Mouse (Mus musculus): ENCODE results near the gene Slc43a2.

DNA sequence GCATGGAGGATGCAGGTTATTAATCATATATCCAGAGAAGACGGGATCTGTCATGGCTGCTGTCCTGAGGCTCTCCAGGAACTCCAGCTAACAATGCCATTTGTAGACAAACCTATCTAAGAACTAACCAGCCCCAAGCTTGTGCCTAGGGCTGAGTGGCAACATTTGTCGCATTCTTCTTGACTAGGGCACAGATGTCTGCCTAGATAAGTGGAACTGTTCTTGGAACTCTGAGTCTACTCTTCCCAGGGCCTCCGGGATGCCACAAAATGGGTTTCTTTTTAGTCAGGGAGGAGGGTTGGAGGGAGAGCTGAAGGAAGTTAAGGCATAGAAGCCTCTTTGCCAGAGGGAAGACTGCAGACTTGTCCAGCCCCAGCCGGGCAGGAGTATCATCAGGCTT, 14.6 kb downstream of the Slc43a2 start:
- no peak for TF ChIP-seq CTCF (IDR thresholded peaks at IDR 0.05 in 2 of 3, conservative IDR thresholded peaks at IDR 0.05 in 1 of 3; ENCODE audit: control insufficient read depth in 1 of 3, insufficient read depth in 1 of 3, low read depth in 2 of 3, low read length in 3 of 3, poor library complexity in 1 of 3, severe bottlenecking in 1 of 3)
- no peak for TF ChIP-seq POLR2A (IDR thresholded peaks at IDR 0.05; ENCODE audit: control insufficient read depth in 1 of 2, insufficient read depth in 1 of 2, low read depth in 1 of 2, low read length in 2 of 2, poor library complexity in 1 of 2)
- TF ChIP-seq MXI1 (IDR thresholded peaks at IDR 0.05; ENCODE audit: low read depth, low read length): no peak
- no peak for TF ChIP-seq MAX (IDR thresholded peaks at IDR 0.05; ENCODE audit: low read length)
- no peak for TF ChIP-seq E2F4 (IDR thresholded peaks at IDR 0.05; ENCODE audit: borderline replicate concordance, low read depth, low read length)
- no peak for TF ChIP-seq MAFK (IDR thresholded peaks at IDR 0.05; ENCODE audit: borderline replicate concordance, low read depth, low read length)
- no peak for TF ChIP-seq USF1 (IDR thresholded peaks at IDR 0.05; ENCODE audit: low read depth, low read length)

Measured in MEL (cell line).